Mouse (Mus musculus): ENCODE measurements at regions not wholly inside any gene's neighbourhood (a gene's known extent, or its start where the extent isn't known, plus 50 kb on each side); places are given as distances from the start of the nearest gene placed in this dataset.

- DNase-seq (ENCODE audit: low spot score in 2 of 2), result no peak
Observed at GRCm38 (mm10) chr11:19592506-19593355, 331.4 kb upstream of the Spred2 start.

DNA sequence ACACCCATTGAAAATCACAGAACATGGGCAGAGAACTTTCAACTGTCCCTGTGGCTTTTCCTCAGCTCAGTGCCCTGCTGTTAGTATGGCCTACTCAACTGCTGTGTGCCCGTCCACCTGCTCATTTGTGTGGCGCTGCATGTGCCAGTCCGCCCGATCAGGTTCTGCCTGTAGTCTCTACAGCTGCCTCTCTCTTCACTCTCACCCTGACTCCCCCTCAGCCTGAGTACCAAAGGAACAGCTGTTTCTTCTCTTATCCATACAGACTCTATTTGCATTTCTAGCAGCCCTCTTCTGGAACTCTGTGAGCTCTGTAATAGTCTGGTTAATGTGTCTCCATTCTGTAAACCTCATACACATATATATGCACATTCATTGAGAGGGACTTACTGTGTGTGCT lies 329.1 kb upstream of the Spred2 start:
- no peak for DNase-seq (ENCODE audit: low spot score in 2 of 2)

DNA sequence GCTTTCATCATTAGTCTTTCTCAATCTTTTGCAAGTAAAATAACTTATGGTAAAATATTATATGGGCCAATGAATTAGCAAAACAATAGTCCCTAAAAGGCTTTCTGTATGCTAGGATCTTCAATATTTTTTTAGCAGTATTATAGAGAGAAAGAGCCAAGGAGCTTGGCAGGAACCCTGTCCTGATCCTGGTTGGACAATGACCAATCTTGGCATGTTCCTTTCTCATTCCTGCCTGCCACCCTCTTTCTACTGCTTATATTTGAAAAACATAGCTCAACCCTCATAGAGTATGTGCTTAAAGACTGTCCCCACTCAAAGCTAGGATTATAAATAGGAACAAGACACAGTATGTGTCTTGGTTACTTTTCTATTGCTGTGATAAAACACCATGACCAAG lies 327.8 kb upstream of the Spred2 start:
- DNase-seq (ENCODE audit: low spot score in 2 of 2), result no peak

DNA sequence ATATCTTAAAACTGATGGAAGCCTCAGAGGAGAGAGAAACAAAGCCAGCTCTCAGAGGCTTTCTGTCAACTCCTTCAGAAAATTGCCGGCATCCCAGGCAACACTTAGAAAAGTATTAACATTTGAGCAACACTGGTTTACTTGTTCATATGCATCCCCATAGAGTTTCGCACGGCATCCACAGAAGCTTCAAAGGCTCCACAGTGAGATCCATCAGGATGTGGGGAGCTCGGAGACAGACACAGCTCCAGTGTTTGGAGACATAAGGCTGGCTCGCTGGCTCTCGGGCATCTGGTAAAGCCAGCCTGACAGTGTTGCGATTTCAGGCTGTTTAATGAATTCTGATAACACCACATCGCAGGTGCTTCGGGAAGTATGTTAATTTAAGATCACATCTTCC lies 324.7 kb upstream of the Spred2 start:
- DNase-seq (ENCODE audit: low spot score in 2 of 2), result no peak

- peak in 1 of 2 experiments; percentile 71 for DNase-seq (ENCODE audit: low spot score in 2 of 2)
Observed at GRCm38 (mm10) chr11:19601216-19601938, 322.8 kb upstream of the Spred2 start.

GRCm38 (mm10) chr11:19602496-19602895 lies 321.7 kb upstream of the Spred2 start:
- no peak for DNase-seq (ENCODE audit: low spot score in 2 of 2)

DNA sequence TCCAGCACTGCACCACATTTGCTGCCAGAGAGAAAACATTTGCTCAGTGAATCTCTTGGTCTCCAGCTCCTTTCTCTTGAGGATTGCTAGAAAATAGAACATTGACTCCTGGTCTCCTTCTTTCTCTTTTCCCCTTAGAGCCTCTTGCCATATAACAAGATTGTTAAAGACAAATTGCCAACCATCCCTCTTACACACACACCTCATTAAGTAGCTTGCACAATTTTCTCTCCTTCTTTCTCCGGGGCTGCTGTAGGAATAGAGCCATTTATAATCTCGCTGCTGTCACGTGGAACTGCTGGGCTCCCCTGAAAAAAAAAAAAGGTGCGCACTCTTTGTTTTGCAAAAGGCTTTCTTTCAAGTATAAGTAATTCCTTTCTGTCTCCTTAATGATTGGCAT lies 318.6 kb upstream of the Spred2 start:
- DNase-seq (ENCODE audit: low spot score in 2 of 2), result no peak

- DNase-seq (ENCODE audit: low spot score in 2 of 2), result no peak
Observed at GRCm38 (mm10) chr11:19606943-19607342, 317.2 kb upstream of the Spred2 start.

GRCm38 (mm10) chr11:19607941-19608340 lies 316.2 kb upstream of the Spred2 start:
- DNase-seq (ENCODE audit: low spot score in 2 of 2), result no peak

DNA sequence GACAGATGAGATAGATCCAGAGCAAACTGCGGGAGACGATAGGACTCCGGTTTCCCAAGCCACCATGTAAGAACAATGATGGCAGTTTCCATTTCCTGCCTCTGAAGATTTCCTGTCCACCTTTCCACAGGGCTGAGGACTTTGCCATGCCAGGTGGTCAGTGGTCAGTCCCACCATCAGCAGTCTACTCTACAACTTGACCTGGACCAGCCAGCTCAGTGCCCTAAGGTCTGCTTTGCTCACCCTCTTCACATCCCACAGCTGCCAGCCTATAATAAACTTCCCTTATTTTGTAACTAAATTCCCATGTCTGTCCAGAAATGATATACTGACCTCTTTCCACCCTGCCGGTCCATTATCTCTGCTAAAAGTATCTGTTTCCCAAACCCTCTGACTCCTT lies 315.7 kb upstream of the Spred2 start:
- DNase-seq (ENCODE audit: low spot score in 2 of 2), result no peak

DNA sequence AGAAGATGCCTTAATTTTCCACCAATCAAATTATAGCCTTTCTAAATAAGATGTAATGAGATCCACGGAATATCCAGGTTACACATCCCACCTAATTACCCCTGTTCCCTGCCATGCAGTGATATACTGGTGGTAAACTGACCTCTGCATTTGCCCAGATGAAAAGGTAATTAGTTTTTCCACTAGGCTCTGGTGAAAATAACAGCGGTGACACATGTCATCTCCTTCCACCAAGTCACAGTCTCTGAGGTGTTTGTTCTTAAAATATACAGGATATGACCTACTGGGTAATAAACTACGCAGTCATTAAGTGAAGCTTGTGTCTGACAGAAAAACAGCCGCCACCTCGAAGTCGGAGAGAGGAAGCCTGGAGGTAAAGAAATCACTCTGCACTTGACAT lies 313.6 kb upstream of the Spred2 start:
- DNase-seq (ENCODE audit: low spot score in 2 of 2), result no peak

DNA sequence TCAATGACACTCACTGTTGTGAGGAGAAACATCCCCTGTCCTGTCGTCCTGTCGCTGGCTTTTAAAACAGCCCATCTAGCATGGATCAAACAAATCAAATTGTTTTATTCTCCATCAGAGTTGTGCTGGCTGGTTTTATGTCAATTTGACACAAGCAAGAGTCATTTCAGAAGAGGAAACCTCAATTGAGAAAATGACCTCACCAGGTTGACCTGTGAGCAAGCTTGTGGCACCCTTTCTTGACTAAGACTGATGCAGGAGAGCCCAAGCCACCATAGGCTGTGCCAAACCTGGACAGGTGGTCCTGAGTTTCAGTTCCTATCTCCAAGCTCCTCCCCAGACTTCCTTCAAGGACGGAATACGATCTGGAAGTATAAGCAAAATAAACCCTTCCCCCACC lies 313.0 kb upstream of the Spred2 start:
- no peak for DNase-seq (ENCODE audit: low spot score in 2 of 2)

DNA sequence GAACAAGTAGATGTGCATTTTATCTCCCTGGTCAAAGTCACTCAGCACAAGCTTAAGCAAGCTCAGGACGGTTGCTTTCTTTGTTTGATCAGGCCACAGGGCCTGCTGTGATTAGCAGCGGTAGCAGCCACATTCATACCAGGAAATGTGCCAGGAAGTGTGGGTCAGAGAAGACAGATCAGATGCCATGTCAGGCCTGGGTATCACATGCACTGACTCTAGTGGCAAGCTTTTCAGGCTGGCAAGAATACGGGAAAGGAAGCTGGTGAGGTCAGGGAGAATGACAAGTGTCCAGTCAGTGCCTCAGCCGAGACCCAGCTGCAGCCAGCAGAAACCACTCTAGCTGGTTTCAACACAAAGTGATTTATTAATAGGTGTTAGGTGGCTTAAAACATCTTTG lies 307.7 kb upstream of the Spred2 start:
- DNase-seq (ENCODE audit: low spot score in 2 of 2), result peak in 1 of 2 experiments; percentile 15

DNA sequence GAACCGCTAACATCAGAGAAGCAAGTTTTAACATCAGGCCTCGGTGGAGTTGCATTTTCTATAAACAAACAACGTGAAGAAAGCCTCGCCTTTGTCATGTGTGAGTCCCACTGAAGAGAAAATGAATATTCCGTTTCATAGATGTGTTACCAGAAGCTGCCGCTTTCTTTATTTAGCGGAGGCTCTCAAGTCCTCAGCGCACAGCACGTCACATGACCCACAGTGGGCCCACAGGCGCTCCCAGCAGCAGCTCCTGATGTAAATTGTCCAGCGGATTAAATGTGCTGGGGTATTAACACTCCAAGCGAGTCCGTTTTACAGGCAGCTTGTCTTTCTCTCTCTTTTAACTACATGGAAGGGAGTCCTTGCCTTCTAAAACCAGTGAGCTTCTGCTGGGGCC lies 304.7 kb upstream of the Spred2 start:
- DNase-seq (ENCODE audit: low spot score in 2 of 2), result no peak

DNA sequence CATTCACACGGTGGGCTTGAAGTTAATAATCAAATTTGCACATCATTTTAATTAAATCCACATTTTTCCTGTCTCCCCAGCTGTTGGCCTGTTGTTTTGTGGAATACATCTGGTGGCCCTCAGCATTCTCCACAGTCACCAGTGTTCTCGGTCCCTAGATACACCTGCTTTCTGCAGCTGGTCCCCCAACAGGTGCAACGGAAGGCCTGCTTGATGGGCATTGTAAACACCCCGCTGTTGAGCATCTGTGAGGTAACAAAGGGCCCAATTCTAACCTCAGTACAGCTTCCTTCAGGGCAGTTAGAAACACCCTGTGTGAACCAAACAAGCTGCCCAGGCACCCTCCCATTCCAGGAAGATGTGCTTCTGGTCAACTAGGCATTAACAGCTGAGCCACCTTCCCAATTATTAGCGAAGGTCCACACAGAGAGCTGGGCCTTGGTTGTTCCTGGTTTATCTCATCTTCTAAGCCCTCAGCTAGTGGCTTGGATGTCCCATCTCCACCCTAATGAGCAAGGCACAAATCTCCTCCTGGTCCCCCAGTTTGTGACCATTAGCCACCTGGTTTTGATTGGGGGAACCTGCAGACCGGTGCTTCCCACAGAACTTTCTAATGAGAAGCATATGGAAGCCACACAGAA lies 293.0 kb upstream of the Spred2 start:
- DNase-seq (ENCODE audit: low spot score in 2 of 2), result no peak

GRCm38 (mm10) chr11:19632477-19632876 lies 291.7 kb upstream of the Spred2 start:
- no peak for DNase-seq (ENCODE audit: low spot score in 2 of 2)

DNA sequence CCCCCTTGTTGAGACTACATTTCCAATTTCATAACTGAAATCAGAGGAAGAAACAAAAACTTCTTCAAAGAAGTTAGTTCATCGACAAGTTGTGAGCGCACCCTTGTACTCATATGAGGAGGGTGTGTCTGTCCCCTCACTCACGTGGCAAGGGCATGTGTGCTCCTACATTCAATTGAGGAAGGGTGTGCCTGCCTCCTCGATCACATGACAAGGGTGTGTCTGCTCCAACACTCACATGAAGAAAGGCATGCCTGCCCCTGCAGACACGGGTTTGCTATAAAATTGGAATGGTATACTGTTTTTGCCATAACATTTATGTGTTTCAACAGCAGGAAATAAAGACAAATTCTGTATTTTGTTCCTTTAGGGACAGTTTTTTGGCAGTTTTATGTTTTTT lies 290.6 kb upstream of the Spred2 start:
- DNase-seq (ENCODE audit: low spot score in 2 of 2), result no peak

DNA sequence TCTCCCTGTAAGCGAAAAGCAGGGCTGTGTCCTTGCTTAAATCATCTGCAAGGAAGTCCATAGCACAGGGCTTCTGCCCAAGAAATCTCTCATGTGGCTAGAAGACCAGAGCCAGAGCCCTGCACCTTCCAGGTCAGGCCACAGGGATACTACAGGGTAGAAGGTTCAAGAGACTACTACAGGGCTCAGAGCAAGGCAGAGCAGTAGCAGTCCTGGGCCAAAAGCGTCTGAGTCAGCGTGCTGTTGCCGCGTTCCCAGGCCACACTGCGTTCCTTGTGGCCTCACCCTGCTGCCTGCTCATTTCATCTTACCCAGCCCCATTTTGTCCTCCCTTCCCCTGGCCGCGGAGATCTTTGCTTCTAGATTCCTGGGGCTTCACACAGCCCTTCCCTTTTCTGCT lies 283.0 kb upstream of the Spred2 start:
- DNase-seq (ENCODE audit: low spot score in 2 of 2), result peak in 1 of 2 experiments; percentile 22

- no peak for DNase-seq (ENCODE audit: low spot score in 2 of 2)
Observed at GRCm38 (mm10) chr11:19644116-19644795, 279.9 kb upstream of the Spred2 start.

GRCm38 (mm10) chr11:19645106-19645505 lies 279.1 kb upstream of the Spred2 start:
- no peak for DNase-seq (ENCODE audit: low spot score in 2 of 2)

DNA sequence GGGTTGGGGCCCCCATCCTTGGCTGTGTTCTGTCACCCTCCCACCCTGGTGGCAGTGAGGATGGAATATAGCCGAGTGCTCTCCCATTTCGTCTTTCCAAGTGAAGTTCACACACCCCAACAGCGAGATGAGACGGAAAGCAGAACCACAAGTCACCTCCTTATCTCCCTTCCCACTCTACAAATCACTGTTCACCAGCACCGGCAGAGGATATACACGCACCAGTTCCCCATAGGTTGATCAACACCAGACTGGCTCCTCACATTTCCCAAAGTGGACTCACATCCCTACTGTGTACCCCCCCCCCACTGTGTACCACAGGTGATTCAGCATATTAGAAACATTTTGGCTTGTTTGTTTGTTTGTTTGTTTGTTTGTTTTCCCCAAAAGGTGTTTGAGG lies 272.7 kb upstream of the Spred2 start:
- DNase-seq (ENCODE audit: low spot score in 2 of 2), result no peak

DNA sequence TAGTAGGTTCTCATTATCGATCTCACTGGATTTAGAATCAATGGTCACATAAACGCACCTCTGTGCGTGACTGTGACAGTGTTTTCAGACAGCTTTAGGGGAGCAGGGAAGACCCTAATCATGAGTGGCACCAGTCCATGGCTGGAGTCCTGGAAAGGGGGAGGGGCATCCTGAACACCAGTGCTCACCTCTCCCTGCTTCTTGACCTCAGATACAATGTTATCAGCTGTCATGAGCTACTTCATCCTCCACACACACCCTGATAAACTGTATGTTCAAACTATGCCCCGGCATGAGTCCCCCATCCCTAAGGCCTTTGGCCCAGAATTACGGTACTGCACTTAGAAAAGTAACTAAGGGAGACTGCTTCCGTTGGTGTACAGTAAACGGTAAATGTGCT lies 272.2 kb upstream of the Spred2 start:
- no peak for DNase-seq (ENCODE audit: low spot score in 2 of 2)
